Mouse (Mus musculus): Measurements from ENCODE around the gene Pigb. TPM values are rescaled to one million over a fixed set of nuclear protein-coding genes. Genes with fewer than 3 reads are reported as not detected.

The Pigb gene
- total RNA-seq (2023), result 21.8 and 25.7 TPM in 2 replicates

DNA sequence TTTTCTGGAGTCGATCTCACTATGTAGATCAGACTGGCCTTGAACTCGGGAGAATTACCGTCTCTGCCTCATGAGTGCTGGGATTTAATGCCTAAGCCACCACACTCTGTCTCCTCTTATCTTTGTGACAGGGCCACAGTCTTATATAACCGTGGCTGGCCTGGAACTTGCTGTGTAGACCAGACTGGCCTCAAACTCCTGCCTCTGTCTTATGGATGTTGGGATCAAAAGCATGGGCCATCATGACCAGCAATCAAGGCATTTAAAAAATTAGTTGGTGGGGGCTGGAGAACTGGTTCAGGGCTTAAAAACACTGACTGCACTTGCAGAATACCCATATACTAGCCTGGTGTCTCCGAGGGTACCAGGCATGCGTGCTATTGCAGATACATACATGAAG, at the start of gene Pigb:
TSS of gene Pigb (minus strand) at position 299 of the 400 bp plus-strand sequence.

DNA sequence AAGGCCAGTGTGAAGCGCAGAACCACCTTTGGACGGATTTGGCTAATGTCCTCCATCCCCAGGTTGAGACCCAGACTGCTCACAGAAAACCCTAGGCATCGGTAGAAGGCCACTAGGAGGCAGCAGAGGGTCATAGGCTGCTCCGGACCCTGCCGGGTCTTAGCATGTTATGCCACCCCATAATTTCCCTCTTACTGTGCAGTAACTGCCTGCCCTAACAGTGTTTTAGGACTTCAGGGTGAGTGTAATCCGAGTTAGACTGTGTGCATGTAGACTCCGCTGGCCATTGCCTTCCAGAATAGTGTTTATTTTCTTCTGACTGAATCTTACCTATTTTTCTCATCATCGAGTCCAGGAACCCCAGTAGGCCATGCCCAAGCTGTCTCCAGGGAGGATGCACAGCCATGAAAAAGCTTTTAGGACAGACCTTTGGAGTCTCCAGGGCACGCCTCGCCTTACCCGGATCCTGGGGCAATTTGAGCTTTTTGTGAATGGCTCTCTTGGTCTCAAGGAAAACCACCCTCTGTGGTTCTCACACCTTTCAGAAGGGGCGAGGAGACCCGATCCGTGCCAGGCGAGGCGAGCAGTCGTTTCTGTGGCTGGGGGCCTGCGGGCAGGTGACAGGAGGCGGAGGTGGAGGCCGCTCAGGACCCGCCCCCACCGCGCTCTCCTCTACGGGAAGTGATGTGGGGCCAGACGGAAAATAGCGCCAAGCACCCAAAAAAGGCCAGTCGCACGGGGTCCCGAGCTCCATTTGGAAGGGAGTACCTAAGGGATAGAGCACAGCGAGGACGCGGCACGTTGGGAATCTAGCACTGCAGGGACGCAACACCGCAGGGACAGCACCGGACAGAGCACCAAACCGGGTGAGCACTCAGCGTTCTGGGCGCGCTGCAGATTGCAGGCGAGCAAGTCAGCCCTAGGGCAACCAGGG, 4.2 kb upstream of the Pigb start, which contains the start of gene Rab27a:
TSS of gene Rab27a (plus strand) at position 709 of the 934 bp plus-strand sequence.

DNA sequence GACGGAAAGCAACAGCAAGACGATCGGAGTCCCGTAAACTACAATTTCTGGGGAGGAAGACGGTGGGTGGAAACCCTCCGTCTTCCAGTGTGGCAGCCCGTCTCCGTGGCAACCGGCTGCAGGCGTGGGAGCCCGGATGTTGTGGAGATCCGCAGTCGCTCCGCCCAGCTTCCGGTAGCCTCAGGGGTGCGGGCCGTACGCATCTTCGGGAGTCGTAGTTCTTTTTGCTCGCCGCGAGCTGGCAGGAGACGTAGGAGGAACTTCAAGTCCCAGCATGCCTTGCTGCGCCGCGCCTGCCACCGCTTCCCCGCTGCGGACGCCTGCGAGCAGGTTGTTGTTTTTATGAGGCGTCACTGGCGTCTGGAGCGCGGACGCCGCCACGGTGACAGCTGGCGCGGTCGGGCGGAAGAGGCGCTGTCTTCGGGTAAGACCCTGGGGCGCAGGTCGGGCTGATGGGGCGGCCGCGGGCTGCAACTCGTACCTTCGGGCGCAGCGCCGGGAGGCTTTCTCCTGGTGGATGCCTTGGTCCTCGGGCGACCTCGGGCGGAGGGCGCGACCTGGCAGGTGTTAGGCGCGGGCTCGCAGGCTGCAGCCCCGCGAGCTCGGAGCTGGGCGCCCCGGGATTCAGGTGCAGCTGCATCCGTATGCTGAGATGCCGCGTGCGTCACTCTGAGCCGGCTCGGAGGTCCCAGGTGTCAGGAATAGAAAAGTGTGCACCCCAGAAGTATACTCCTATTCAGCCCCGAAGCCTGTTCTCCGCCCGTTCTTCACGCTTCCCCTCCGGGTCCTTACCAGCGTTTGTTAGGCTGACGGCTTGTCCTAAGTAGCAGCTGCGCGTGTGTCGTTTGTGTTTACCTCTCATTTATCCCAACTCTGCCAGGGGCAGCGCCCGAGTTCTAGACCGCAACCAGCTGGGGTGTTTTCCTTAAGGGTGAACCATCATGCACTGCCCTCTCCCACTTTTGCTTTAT, 54.6 kb downstream of the Pigb start, which contains the start of the genes Ccpg1os and Ccpg1:
TSS of gene Ccpg1os (minus strand) at position 133 of the 971 bp plus-strand sequence.
TSS of gene Ccpg1 (plus strand) at position 180 of the 971 bp plus-strand sequence.

DNA sequence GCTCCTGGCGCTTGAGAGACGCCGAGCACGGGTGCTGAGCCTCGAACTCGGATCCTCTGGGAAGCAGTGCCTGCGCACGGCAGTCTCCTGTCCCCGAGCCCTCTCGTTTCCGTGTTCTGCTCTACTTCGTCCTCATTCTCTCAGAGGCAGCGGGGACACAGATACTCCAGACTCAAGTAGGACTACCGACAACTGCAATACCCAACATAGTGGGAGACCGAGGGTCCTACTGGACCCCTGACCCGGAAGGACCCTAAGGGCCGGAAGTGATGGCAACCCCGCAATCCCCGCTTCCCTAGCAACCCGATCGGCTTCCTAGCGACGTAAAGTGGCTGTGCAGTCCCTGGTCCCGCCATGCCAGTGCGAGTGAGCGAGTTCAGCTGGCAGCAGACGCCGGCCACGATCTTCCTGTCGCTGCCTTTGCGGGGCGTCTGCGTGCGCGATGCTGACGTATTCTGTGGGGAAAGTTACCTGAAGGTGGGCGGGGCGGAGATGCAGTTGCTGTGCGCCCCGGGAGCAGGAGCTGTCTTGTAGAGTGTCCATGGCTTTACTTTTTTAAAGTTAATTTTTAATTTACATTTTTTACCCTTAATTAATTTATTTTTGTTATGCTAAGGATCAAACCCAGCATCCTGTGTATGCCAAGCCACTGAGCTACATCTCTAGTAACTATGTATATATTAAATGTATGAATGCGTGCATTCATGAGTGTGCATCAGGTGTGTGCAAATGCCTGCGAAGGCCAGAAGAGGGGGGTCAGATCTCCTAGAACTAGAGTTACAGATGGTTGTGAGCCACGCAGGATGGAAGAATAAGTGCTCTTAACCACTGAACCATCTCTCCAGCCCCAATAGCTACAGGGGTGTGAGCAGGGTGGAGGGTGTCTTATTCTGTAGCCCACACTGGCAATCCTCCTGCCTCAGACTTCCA, 81.4 kb downstream of the Pigb start, which contains the start of the genes Dyx1c1 and Gm44503:
TSS of gene Dyx1c1 (plus strand) at position 265 of the 930 bp plus-strand sequence.
TSS of gene Gm44503 (plus strand) at position 332 of the 930 bp plus-strand sequence.

Other genes starting within 250 kb of the Pigb start
- gene Prtg, start 233.5 kb downstream of the Pigb start, total RNA-seq (2023), result not detected in 2 replicates
- not detected in 2 replicates for gene Pygo1, start 114.7 kb downstream of the Pigb start, total RNA-seq (2023)
- 0.57 TPM in 2 replicates for gene Dyx1c1, start 81.6 kb downstream of the Pigb start, total RNA-seq (2023)
- gene Gm44503, start 81.5 kb downstream of the Pigb start, total RNA-seq (2023), result 0.11 TPM in 1 of 2 replicates, not detected in the other
- gene Ccpg1os, start 55.0 kb downstream of the Pigb start, total RNA-seq (2023), result 2.3 TPM in 2 replicates
- 405 and 465 TPM in 2 replicates for gene Ccpg1, start 54.9 kb downstream of the Pigb start, total RNA-seq (2023)
- gene Rab27a, start 4.5 kb upstream of the Pigb start, total RNA-seq (2023), result 206 and 212 TPM in 2 replicates
- gene Khdc3, start 61.5 kb upstream of the Pigb start, total RNA-seq (2023), result 12.0 and 21.9 TPM in 2 replicates
- gene Gm20509, start 62.1 kb upstream of the Pigb start, total RNA-seq (2023), result not detected in 2 replicates
- 33.9 and 43.0 TPM in 2 replicates for gene Rsl24d1, start 73.0 kb upstream of the Pigb start, total RNA-seq (2023)

Measured in neutrophil, adult 65 days (primary cell).